Mouse (Mus musculus) kidney, postnatal 0 days (tissue): ENCODE data around the gene Rit1. TPM values are rescaled to one million over a fixed set of nuclear protein-coding genes. Genes with fewer than 3 reads are reported as not detected.

Experiments
- ATAC-seq: fragments of 200-750 bp; cut with Nextera tagmentation; replicated peaks from 2 replicates; pipeline ENCODE4 v1.8.0; 2017; ENCODE audit warnings: low read depth, moderate number of reproducible peaks, moderate TSS enrichment, moderate library complexity; ENCODE audit not compliant: low FRiP score
- DNase-seq: peaks from one replicate; pipeline ENCODE4 v3.0.0-alpha.2; 2016; ENCODE audit warnings: low spot score
- H3K27ac ChIP-seq: fragments of 300-500 bp; sonication (generic); 2 replicates; pipeline ENCODE4 v1.5.1; 2014; ENCODE audit warnings: mild to moderate bottlenecking
- H3K27me3 ChIP-seq: fragments of 300-500 bp; sonication (generic); 2 replicates; pipeline ENCODE4 v1.6.1; 2014; ENCODE audit warnings: low read length, mixed read lengths; ENCODE audit not compliant: insufficient read depth
- H3K36me3 ChIP-seq: fragments of 300-500 bp; sonication (generic); 2 replicates; pipeline ENCODE4 v1.6.1; 2014; ENCODE audit warnings: low read length, mixed read lengths; ENCODE audit not compliant: insufficient read depth
- H3K4me1 ChIP-seq: fragments of 300-500 bp; sonication (generic); replicated peaks from 2 replicates; pipeline ENCODE4 v1.6.1; 2014; ENCODE audit warnings: antibody characterized with exemption, low read length, mixed read lengths; ENCODE audit not compliant: insufficient read depth
- H3K4me2 ChIP-seq: fragments of 300-500 bp; sonication (generic); 2 replicates; pipeline ENCODE4 v1.6.1; 2014; ENCODE audit warnings: mild to moderate bottlenecking, low read length, moderate library complexity, mixed read lengths
- H3K4me3 ChIP-seq: fragments of 300-500 bp; sonication (generic); replicated peaks from 2 replicates; pipeline ENCODE4 v1.5.1; 2014; ENCODE audit warnings: low read depth, low read length
- H3K9ac ChIP-seq: fragments of 300-500 bp; sonication (generic); 2 replicates; pipeline ENCODE4 v1.6.1; 2014; ENCODE audit warnings: low read depth, low read length
- H3K9me3 ChIP-seq: fragments of 300-500 bp; sonication (generic); replicated peaks from 2 replicates; pipeline ENCODE4 v1.6.1; 2016; ENCODE audit warnings: low read length, inconsistent platforms, mixed read lengths
- CTCF ChIP-seq: IDR thresholded peaks from 2 replicates; pipeline ENCODE4 v1.5.1; 2016; ENCODE audit warnings: antibody characterized with exemption, low read depth, mild to moderate bottlenecking, moderate library complexity
- WGBS: fragments of 180-500 bp; shearing (Covaris S2); extraction: QIAGEN DNeasy Blood & Tissue Kit; methylation state at CpG from one replicate; pipeline ENCODE4 v1.1.7; 2014; 5-methylcytosine and 5-hydroxymethylcytosine counted together
- polyA plus RNA-seq: library from polyadenylated mRNA; unstranded; fragments of >200 nt; fragmentation: Nextera tagmentation; extraction: Ambion mirVana; gene quantifications from 2 replicates; pipeline ENCODE4 v1.2.1, GENCODE M21; 2015

Gene Rit1
- polyA plus RNA-seq, 1 experiment from 2014 or later, result 62.5 TPM

GRCm38 (mm10) chr3:88685958-88686451 lies 30.6 kb upstream of the Rit1 start:
- ATAC-seq (peak; percentile 55), DNase-seq (peak; percentile 80)
- Histone ChIP-seq H3K9ac (peak overlapping the region; percentile 95), H3K27me3 (no peaks in the 10 kb centered on the region), H3K27ac (peak overlapping the region; percentile 99), H3K36me3 (peaks cover 18% of the 10 kb centered on the region), H3K9me3 (no peaks in the 10 kb centered on the region), H3K4me3 (peak overlapping the region; percentile 94), H3K4me1 (peaks cover 10% of the 10 kb centered on the region; the same call in 1 of the 2 replicates), H3K4me2 (peak overlapping the region; percentile 92)
- WGBS, result under 1% methylated on average over 45 of the region's 45 CpGs
- peak; percentile 43 for TF ChIP-seq CTCF

- DNase-seq (no peak), ATAC-seq (no peak)
- Histone ChIP-seq H3K4me1 (peaks cover 10% of the 10 kb centered on the region; the same call in 1 of the 2 replicates), H3K4me3 (peak overlapping the region; percentile 94), H3K27ac (peak overlapping the region; percentile 99; the same call in 1 of the 2 replicates), H3K4me2 (peak overlapping the region; percentile 92), H3K9ac (peak overlapping the region; percentile 95), H3K9me3 (no peaks in the 10 kb centered on the region), H3K36me3 (peaks cover 26% of the 10 kb centered on the region), H3K27me3 (no peaks in the 10 kb centered on the region)
- no peak for TF ChIP-seq CTCF
- WGBS, result 21% methylated on average over 13 of the region's 13 CpGs
Observed at GRCm38 (mm10) chr3:88686734-88687611, 29.7 kb upstream of the Rit1 start.

GRCm38 (mm10) chr3:88689079-88689478 lies 27.6 kb upstream of the Rit1 start:
- Histone ChIP-seq H3K4me3 (no peak overlapping the region), H3K27ac (no peak overlapping the region), H3K4me2 (no peak overlapping the region), H3K9me3 (no peaks in the 10 kb centered on the region), H3K4me1 (peaks cover 10% of the 10 kb centered on the region; the same call in 1 of the 2 replicates), H3K27me3 (no peaks in the 10 kb centered on the region), H3K9ac (no peak overlapping the region), H3K36me3 (peaks cover 41% of the 10 kb centered on the region)
- 81% methylated on average over 5 of the region's 5 CpGs for WGBS
- ATAC-seq, result no peak
- no peak for DNase-seq
- no peak for TF ChIP-seq CTCF

- peak; percentile 13; the same call in 1 of the 2 replicates for TF ChIP-seq CTCF
- Histone ChIP-seq H3K4me3 (no peak overlapping the region), H3K27me3 (no peaks in the 10 kb centered on the region), H3K9ac (no peak overlapping the region), H3K9me3 (no peaks in the 10 kb centered on the region), H3K4me1 (no peaks in the 10 kb centered on the region), H3K36me3 (peaks cover 85% of the 10 kb centered on the region), H3K4me2 (no peak overlapping the region), H3K27ac (no peak overlapping the region)
- DNase-seq, result no peak
- ATAC-seq, result no peak
Observed at GRCm38 (mm10) chr3:88695545-88695944, 21.1 kb upstream of the Rit1 start.

- no peak for TF ChIP-seq CTCF
- no peaks in the 10 kb centered on the region for H3K4me1 ChIP-seq
- no peaks in the 10 kb centered on the region for H3K9me3 ChIP-seq
- H3K4me3 ChIP-seq, result no peak overlapping the region
- 100% methylated on average over 1 of the region's 1 CpGs for WGBS
- H3K27ac ChIP-seq, result no peak overlapping the region
- H3K4me2 ChIP-seq, result no peak overlapping the region
- H3K27me3 ChIP-seq, result no peaks in the 10 kb centered on the region
- H3K9ac ChIP-seq, result no peak overlapping the region
- ATAC-seq, result no peak
- no peak for DNase-seq
- H3K36me3 ChIP-seq, result peaks cover 84% of the 10 kb centered on the region
Observed at GRCm38 (mm10) chr3:88698051-88698450, 18.6 kb upstream of the Rit1 start.

- no peak overlapping the region for H3K27ac ChIP-seq
- DNase-seq, result no peak
- H3K4me3 ChIP-seq, result no peak overlapping the region
- no peak for TF ChIP-seq CTCF
- no peaks in the 10 kb centered on the region for H3K9me3 ChIP-seq
- H3K4me1 ChIP-seq, result no peaks in the 10 kb centered on the region
- ATAC-seq, result no peak
- H3K4me2 ChIP-seq, result no peak overlapping the region
- no peaks in the 10 kb centered on the region for H3K27me3 ChIP-seq
- peaks cover 84% of the 10 kb centered on the region for H3K36me3 ChIP-seq
- WGBS, result 94% methylated on average over 6 of the region's 6 CpGs
- no peak overlapping the region for H3K9ac ChIP-seq
Observed at GRCm38 (mm10) chr3:88698834-88699233, 17.8 kb upstream of the Rit1 start.
